Mouse (Mus musculus): ENCODE measurements at regions not wholly inside any gene's neighbourhood (a gene's known extent, or its start where the extent isn't known, plus 50 kb on each side); places are given as distances from the start of the nearest gene placed in this dataset.

GRCm38 (mm10) chr10:91314441-91314840 lies 133.3 kb upstream of the Tmpo start:
- TF ChIP-seq NRF1 (IDR thresholded peaks at IDR 0.05; ENCODE audit: low read depth, low read length) (no peak), POLR2A (IDR thresholded peaks at IDR 0.05; ENCODE audit: low read depth, low read length) (no peak), CTCF (conservative IDR thresholded peaks at IDR 0.05 in 1 of 2, IDR thresholded peaks at IDR 0.05 in 1 of 2; ENCODE audit: low read depth in 2 of 2, low read length in 2 of 2) (no peak), TCF12 (IDR thresholded peaks at IDR 0.05; ENCODE audit: low read depth, low read length) (no peak), USF1 (IDR thresholded peaks at IDR 0.05; ENCODE audit: low read depth, low read length) (no peak), USF2 (conservative IDR thresholded peaks at IDR 0.05; ENCODE audit: low read depth, low read length) (no peak), ZMIZ1 (IDR thresholded peaks at IDR 0.05; ENCODE audit: low read depth, low read length) (no peak), EP300 (IDR thresholded peaks at IDR 0.05; ENCODE audit: low read length) (no peak), JUN (IDR thresholded peaks at IDR 0.05; ENCODE audit: insufficient read depth, low read depth, low read length) (no peak), MXI1 (IDR thresholded peaks at IDR 0.05; ENCODE audit: low read depth, low read length) (no peak), MAX (IDR thresholded peaks at IDR 0.05; ENCODE audit: low read length) (no peak), ZC3H11A (IDR thresholded peaks at IDR 0.05; ENCODE audit: low read depth, low read length) (no peak), ETS1 (conservative IDR thresholded peaks at IDR 0.05; ENCODE audit: low read depth, low read length) (no peak)
